Mouse (Mus musculus) G1E-ER4 (cell line): Measurements from ENCODE around the gene Csrp3. TPM values are rescaled to one million over a fixed set of nuclear protein-coding genes. Genes with fewer than 3 reads are reported as not detected.

Source experiments
- GATA1 ChIP-seq: IDR thresholded peaks from one replicate; pipeline ENCODE4 v1.8.0; 2012; ENCODE audit warnings: low read length, inconsistent platforms
- polyA plus RNA-seq: library from polyadenylated mRNA; stranded (reverse); fragments of >175 nt; gene quantifications from 2 replicates; pipeline ENCODE4 v1.2.3, GENCODE M21; 2012

Gene Csrp3
- polyA plus RNA-seq: not detected in 2 replicates

GRCm38 (mm10) chr7:48847820-48848650, at the start of gene Csrp3:
Gene Csrp3, minus strand, starts transcription at chr7:48848033.
- no peak for TF ChIP-seq GATA1

- no peak for TF ChIP-seq GATA1
Measured at GRCm38 (mm10) chr7:48896051-48896450, 48.2 kb upstream of the Csrp3 start.

- no peak for TF ChIP-seq GATA1
Measured at GRCm38 (mm10) chr7:48895475-48895874, 47.6 kb upstream of the Csrp3 start.

- no peak for TF ChIP-seq GATA1
Measured at GRCm38 (mm10) chr7:48894763-48895162, 46.9 kb upstream of the Csrp3 start.

GRCm38 (mm10) chr7:48894152-48894551, 46.3 kb upstream of the Csrp3 start:
- no peak for TF ChIP-seq GATA1

GRCm38 (mm10) chr7:48893093-48893492, 45.3 kb upstream of the Csrp3 start:
- TF ChIP-seq GATA1: no peak

GRCm38 (mm10) chr7:48891029-48891428, 43.2 kb upstream of the Csrp3 start:
- TF ChIP-seq GATA1: no peak

GRCm38 (mm10) chr7:48888751-48889150, 40.9 kb upstream of the Csrp3 start:
- TF ChIP-seq GATA1: no peak

GRCm38 (mm10) chr7:48887973-48888372, 40.1 kb upstream of the Csrp3 start:
- TF ChIP-seq GATA1: no peak

- no peak for TF ChIP-seq GATA1
Measured at GRCm38 (mm10) chr7:48884266-48884611, 36.4 kb upstream of the Csrp3 start.

GRCm38 (mm10) chr7:48883525-48884265, 35.9 kb upstream of the Csrp3 start:
- TF ChIP-seq GATA1: no peak

- TF ChIP-seq GATA1: peak; percentile 50
Measured at GRCm38 (mm10) chr7:48881971-48882609, 34.3 kb upstream of the Csrp3 start.

- no peak for TF ChIP-seq GATA1
Measured at GRCm38 (mm10) chr7:48881486-48881885, 33.7 kb upstream of the Csrp3 start, which contains the start of gene E2f8. Gene E2f8, minus strand, starts transcription at chr7:48881596.

GRCm38 (mm10) chr7:48880591-48881481, 33.0 kb upstream of the Csrp3 start:
- no peak for TF ChIP-seq GATA1

- TF ChIP-seq GATA1: no peak
Measured at GRCm38 (mm10) chr7:48879574-48879973, 31.7 kb upstream of the Csrp3 start.
